Mouse (Mus musculus) testis, adult 2 months (tissue): Measurements from ENCODE around the gene Fbxo17. TPM values are rescaled to one million over a fixed set of nuclear protein-coding genes. Genes with fewer than 3 reads are reported as not detected.
A peak's percentile ranks its signal among the peaks of the same experiment; 100 is the strongest.

Experiments
- H3K27ac ChIP-seq: fragments of 200-500 bp; 2 replicates; pipeline ENCODE4 v1.5.1; 2012; ENCODE audit warnings: low read depth, low read length; ENCODE audit not compliant: control insufficient read depth, insufficient read depth
- H3K27me3 ChIP-seq: fragments of 200-500 bp; 2 replicates; pipeline ENCODE4 v1.6.1; 2012; ENCODE audit warnings: mild to moderate bottlenecking, low read length, moderate library complexity; ENCODE audit not compliant: control insufficient read depth, insufficient read depth
- H3K36me3 ChIP-seq: fragments of 200-500 bp; 2 replicates; pipeline ENCODE4 v1.6.1; 2012; ENCODE audit warnings: mild to moderate bottlenecking, low read length; ENCODE audit not compliant: control insufficient read depth, insufficient read depth
- H3K4me1 ChIP-seq: fragments of 200-500 bp; 2 replicates; pipeline ENCODE4 v1.6.1; 2012; ENCODE audit warnings: low read length; ENCODE audit not compliant: control insufficient read depth, insufficient read depth
- H3K4me3 ChIP-seq: fragments of 200-500 bp; 2 replicates; pipeline ENCODE4 v1.5.1; 2012; ENCODE audit warnings: low read depth, mild to moderate bottlenecking, low read length, moderate library complexity, mixed read lengths; ENCODE audit not compliant: control insufficient read depth
- CTCF ChIP-seq: fragments of 200-500 bp; IDR thresholded peaks from 2 replicates; pipeline ENCODE4 v1.5.1; 2012; ENCODE audit warnings: low read depth, mild to moderate bottlenecking, inconsistent platforms, low read length, moderate library complexity; ENCODE audit not compliant: control insufficient read depth, insufficient read depth, insufficient replicate concordance
- POLR2A ChIP-seq: fragments of 200-500 bp; IDR thresholded peaks from 2 replicates; pipeline ENCODE4 v1.6.1; 2012; ENCODE audit warnings: low read depth, mild to moderate bottlenecking, inconsistent platforms, low read length, moderate library complexity; ENCODE audit not compliant: control insufficient read depth
- polyA plus RNA-seq: library from polyadenylated mRNA; depleted of rRNA; stranded (reverse); fragments of >200 nt; gene quantifications from 2 replicates; pipeline ENCODE4 v1.2.3, GENCODE M21; 2012; rRNA removed

Fbxo17 gene
- polyA plus RNA-seq, 1 experiment, result 8.1 TPM

- H3K36me3 ChIP-seq, result peaks cover 5% of the 10 kb centered on the region
- H3K4me1 ChIP-seq, result no peaks in the 10 kb centered on the region; the same call in 1 of the 2 replicates
- H3K27me3 ChIP-seq, result no peaks in the 10 kb centered on the region
- TF ChIP-seq CTCF (no peak), POLR2A (no peak)
- no peak overlapping the region for H3K27ac ChIP-seq
- H3K4me3 ChIP-seq, result no peak overlapping the region
Measured at GRCm38 (mm10) chr7:28778825-28779224, 62.2 kb downstream of the Fbxo17 start.

DNA sequence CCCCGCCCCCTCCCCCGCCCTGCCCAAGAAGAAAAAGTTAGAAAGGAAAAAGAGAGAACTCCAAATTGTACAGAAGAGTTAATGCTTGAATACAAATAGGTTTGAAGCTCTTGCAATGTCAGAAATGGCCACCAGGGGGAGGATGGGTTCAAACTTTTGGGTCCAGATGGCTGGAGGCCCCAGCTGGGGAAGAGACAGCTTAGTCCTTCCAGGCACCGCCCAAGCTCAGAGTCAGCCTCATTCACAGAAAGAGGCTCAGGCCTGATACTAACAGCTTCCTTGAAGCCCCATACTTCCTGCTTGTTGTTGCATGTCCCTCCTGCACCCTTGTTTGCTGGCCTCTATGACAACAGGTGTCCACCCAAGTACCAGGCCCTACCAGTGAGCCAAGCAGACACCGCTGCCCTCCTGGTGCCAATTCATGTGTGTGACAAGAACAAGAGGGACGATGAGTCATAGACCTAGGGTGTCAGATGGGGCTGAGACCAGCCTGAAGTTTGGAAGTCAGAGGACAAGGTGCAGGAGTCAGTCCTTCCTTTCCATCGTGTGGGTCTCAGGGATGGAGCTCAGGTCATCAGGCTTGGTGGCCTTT lies 63.6 kb downstream of the Fbxo17 start:
- H3K4me3 ChIP-seq, result no peak overlapping the region
- H3K4me1 ChIP-seq, result no peaks in the 10 kb centered on the region; the same call in 1 of the 2 replicates
- H3K27me3 ChIP-seq, result no peaks in the 10 kb centered on the region
- H3K36me3 ChIP-seq, result peaks cover 5% of the 10 kb centered on the region
- peak; percentile 56; the same call in 1 of the 2 replicates for TF ChIP-seq CTCF
- TF ChIP-seq POLR2A, result no peak
- H3K27ac ChIP-seq, result peak overlapping the region; percentile 35; the same call in 1 of the 2 replicates

DNA sequence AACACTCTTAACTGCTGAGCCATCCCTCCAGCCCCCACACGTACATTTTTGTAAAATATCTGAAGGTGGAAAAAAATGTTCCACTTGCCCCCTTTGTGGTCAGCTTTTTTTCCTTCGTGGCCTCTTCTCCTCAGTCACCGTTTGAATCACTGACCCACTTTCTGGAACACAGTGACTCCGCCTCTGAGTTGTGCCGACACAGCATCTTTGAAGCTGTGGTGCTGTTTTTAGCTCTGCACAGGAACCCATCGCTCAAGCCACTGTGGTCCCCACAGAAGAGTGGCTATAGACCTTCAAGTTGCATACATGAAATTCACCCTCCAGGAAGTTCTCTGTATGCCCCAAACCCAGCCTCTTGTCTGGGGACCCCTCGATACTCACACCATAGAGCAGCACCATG lies 64.3 kb downstream of the Fbxo17 start:
- no peak for TF ChIP-seq POLR2A
- no peak for TF ChIP-seq CTCF
- peaks cover 5% of the 10 kb centered on the region for H3K36me3 ChIP-seq
- H3K4me1 ChIP-seq, result no peaks in the 10 kb centered on the region; the same call in 1 of the 2 replicates
- no peak overlapping the region for H3K27ac ChIP-seq
- H3K27me3 ChIP-seq, result no peaks in the 10 kb centered on the region
- H3K4me3 ChIP-seq, result no peak overlapping the region

GRCm38 (mm10) chr7:28781261-28781663 lies 64.7 kb downstream of the Fbxo17 start:
- Histone ChIP-seq H3K4me1 (no peaks in the 10 kb centered on the region; the same call in 1 of the 2 replicates), H3K27me3 (no peaks in the 10 kb centered on the region), H3K36me3 (peaks cover 5% of the 10 kb centered on the region), H3K27ac (no peak overlapping the region), H3K4me3 (no peak overlapping the region)
- no peak for TF ChIP-seq CTCF
- TF ChIP-seq POLR2A, result no peak

DNA sequence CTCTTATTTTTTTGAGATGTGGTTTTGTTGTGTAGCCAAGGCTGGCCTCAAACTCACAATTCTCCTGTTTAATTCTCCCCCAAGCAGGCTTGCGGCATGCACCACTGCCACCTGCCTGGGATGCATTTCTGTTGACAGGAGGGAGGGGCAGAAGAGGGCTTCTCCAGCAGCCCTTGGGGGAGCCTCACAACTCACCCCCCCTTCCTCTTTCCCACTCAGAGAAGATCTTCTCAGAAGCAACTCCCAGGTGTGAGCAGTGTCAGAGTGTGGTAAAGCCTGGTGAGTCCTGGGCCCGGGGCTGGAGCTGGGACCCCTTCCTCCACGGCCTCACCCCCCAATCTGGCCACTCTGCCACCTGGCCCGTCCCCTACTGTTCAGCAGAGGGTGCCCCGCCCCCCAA lies 68.6 kb downstream of the Fbxo17 start:
- no peak for TF ChIP-seq POLR2A
- H3K4me3 ChIP-seq, result no peak overlapping the region

More for the DNA sequence above, 68.6 kb downstream of the Fbxo17 start:
- no peaks in the 10 kb centered on the region; the same call in none of the 2 replicates for H3K36me3 ChIP-seq
- no peaks in the 10 kb centered on the region for H3K4me1 ChIP-seq
- no peaks in the 10 kb centered on the region for H3K27me3 ChIP-seq
- H3K27ac ChIP-seq, result no peak overlapping the region

Other genes with a start within 250 kb of the Fbxo17 start
- not detected in 2 replicates for gene Ifnl2, start 206.3 kb upstream of the Fbxo17 start, polyA plus RNA-seq
- gene Ifnl3, start 194.0 kb upstream of the Fbxo17 start, polyA plus RNA-seq, result not detected in 2 replicates
- gene Sycn, start 175.9 kb upstream of the Fbxo17 start, polyA plus RNA-seq, result 0.24 and 0.31 TPM in 2 replicates
- gene Nccrp1, start 169.6 kb upstream of the Fbxo17 start, polyA plus RNA-seq, result 0.62 and 0.70 TPM in 2 replicates
- gene Samd4b, start 118.7 kb upstream of the Fbxo17 start, polyA plus RNA-seq, result 234 and 246 TPM in 2 replicates
- gene Pak4, start 118.6 kb upstream of the Fbxo17 start, polyA plus RNA-seq, result 21.5 and 23.6 TPM in 2 replicates
- 7.5 and 11.7 TPM in 2 replicates for gene Acp7, start 85.5 kb upstream of the Fbxo17 start, polyA plus RNA-seq
- 15.8 and 16.3 TPM in 2 replicates for gene Fbxo27, start 24.0 kb upstream of the Fbxo17 start, polyA plus RNA-seq
- 29.5 and 39.3 TPM in 2 replicates for gene Mrps12, start 25.0 kb downstream of the Fbxo17 start, polyA plus RNA-seq
- 12.5 and 13.6 TPM in 2 replicates for gene Sars2, start 25.2 kb downstream of the Fbxo17 start, polyA plus RNA-seq
- gene Ccer2, start 39.4 kb downstream of the Fbxo17 start, polyA plus RNA-seq, result not detected in 2 replicates
- gene Sirt2, start 49.9 kb downstream of the Fbxo17 start, polyA plus RNA-seq, result 144 and 203 TPM in 2 replicates
- 134 and 152 TPM in 2 replicates for gene Nfkbib, start 50.7 kb downstream of the Fbxo17 start, polyA plus RNA-seq
- 1.1 and 1.6 TPM in 2 replicates for gene Rinl, start 72.2 kb downstream of the Fbxo17 start, polyA plus RNA-seq
- 162 and 200 TPM in 2 replicates for gene Hnrnpl, start 91.7 kb downstream of the Fbxo17 start, polyA plus RNA-seq
- 124 and 147 TPM in 2 replicates for gene Ech1, start 108.4 kb downstream of the Fbxo17 start, polyA plus RNA-seq
- gene Lgals4, start 117.0 kb downstream of the Fbxo17 start, polyA plus RNA-seq, result 13.8 and 17.5 TPM in 2 replicates
- 1.4 and 1.7 TPM in 2 replicates for gene Lgals7, start 147.0 kb downstream of the Fbxo17 start, polyA plus RNA-seq
- 0.14 and 0.17 TPM in 2 replicates for gene Capn12, start 164.6 kb downstream of the Fbxo17 start, polyA plus RNA-seq
- gene Actn4, start 245.5 kb downstream of the Fbxo17 start, polyA plus RNA-seq, result 73.9 and 77.5 TPM in 2 replicates